Mouse (Mus musculus) bone marrow, adult 2 months (tissue): Measurements from ENCODE around the gene Mpz.

Experiments
- CTCF ChIP-seq: fragments of 200-500 bp; IDR thresholded peaks from 2 replicates; pipeline ENCODE4 v1.5.1; 2011; ENCODE audit warnings: low read length, control low read depth; ENCODE audit not compliant: control insufficient read depth, insufficient read depth
- POLR2A ChIP-seq: fragments of 200-500 bp; IDR thresholded peaks from 2 replicates; pipeline ENCODE4 v1.6.1; 2011; ENCODE audit warnings: low read depth, mild to moderate bottlenecking, control low read depth, low read length, borderline replicate concordance; ENCODE audit not compliant: control insufficient read depth

- TF ChIP-seq POLR2A, result no peak
- TF ChIP-seq CTCF, result no peak
Observed at GRCm38 (mm10) chr1:171183025-171183424, 32.5 kb downstream of the Mpz start.
